Mouse (Mus musculus): ENCODE measurements around the gene Rbp2. TPM values are rescaled to one million over a fixed set of nuclear protein-coding genes. Genes with fewer than 3 reads are reported as not detected.

Gene Rbp2
- polyA plus RNA-seq (2012; ENCODE audit: insufficient read depth, insufficient read length, missing spikeins), result not detected in 2 replicates

DNA sequence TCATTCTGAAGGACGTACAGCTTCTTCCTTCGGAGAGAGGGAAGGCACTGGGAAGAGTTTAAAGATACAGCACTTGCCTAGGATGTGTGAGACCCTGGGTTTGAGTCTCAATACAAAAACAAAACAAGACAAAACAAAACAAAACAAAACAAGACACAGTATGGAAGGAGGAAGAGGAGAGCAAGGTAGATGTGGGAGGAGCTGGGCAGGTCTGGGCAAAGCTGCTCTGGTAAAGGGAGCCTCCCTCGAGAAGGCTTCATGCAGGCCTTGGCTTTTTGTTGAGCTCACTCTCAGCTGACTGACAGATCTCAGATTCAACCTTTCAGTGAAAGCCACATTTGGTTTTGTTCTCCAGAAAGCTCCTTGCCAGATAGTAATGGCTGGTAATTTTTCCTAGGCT is at the start of gene Rbp2:
Rbp2 (plus strand) TSS at position 301 of the 400 bp plus-strand sequence.
- Histone ChIP-seq H3K27ac (ENCODE audit: insufficient read depth, low read depth, low read length) (no peak within 1 kb of the TSS), H3K4me3 (ENCODE audit: insufficient read depth, low read length) (no peak within 1 kb of the TSS), H3K4me1 (ENCODE audit: control insufficient read depth, insufficient read depth, low read length) (no peaks in the 10 kb centered on the region)
- TF ChIP-seq CTCF (IDR thresholded peaks at IDR 0.05; ENCODE audit: low read depth, low read length) (no peak), POLR2A (IDR thresholded peaks at IDR 0.05; ENCODE audit: borderline replicate concordance, low read depth, low read length) (no peak)

DNA sequence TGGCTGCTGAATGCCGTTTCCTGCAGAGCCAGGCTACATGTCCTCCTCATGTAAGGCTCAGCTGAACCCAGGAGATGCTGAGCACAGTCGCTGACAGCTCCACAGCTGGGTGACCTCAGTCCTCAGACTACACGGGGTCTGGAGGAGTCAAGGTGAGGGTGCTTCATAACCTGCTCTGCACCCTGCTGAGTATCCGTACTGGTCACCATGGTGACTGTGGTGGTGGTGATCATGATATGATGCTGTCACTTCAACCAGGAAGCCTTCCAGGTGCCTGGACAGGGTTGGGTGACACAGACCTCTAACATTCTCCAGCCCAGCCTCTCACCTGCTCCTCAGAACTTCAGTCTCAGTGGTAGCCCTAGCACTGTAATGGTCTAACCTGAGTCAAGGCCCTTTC is 48.1 kb upstream of the Rbp2 start:
- H3K4me3 ChIP-seq (ENCODE audit: insufficient read depth, low read length), result no peak overlapping the region
- TF ChIP-seq POLR2A (IDR thresholded peaks at IDR 0.05; ENCODE audit: borderline replicate concordance, low read depth, low read length) (no peak), CTCF (IDR thresholded peaks at IDR 0.05; ENCODE audit: low read depth, low read length) (no peak)
- no peak overlapping the region for H3K27ac ChIP-seq (ENCODE audit: insufficient read depth, low read depth, low read length)
- no peaks in the 10 kb centered on the region for H3K4me1 ChIP-seq (ENCODE audit: control insufficient read depth, insufficient read depth, low read length)

DNA sequence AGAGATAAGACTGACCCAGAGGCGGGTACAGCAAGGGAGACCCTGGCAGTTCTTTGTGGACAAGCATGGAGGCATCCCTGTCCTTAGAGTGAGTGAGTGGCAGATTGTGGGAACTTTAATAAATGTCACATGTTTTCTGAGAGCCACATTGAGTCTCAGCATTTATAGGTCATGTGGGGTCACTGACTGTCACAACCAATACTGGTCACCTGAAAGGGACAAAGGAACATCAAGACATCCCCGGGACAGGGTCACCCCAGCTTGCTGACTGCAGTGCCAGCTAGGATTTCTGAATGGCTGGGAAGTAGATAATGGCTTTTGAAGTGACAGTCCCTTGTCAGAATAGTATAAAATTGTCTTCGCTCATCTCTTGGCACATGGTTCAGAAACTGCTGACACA is 46.8 kb upstream of the Rbp2 start:
- no peak overlapping the region for H3K27ac ChIP-seq (ENCODE audit: insufficient read depth, low read depth, low read length)
- no peak for TF ChIP-seq POLR2A (IDR thresholded peaks at IDR 0.05; ENCODE audit: borderline replicate concordance, low read depth, low read length)
- no peak overlapping the region for H3K4me3 ChIP-seq (ENCODE audit: insufficient read depth, low read length)
- H3K4me1 ChIP-seq (ENCODE audit: control insufficient read depth, insufficient read depth, low read length), result no peaks in the 10 kb centered on the region

DNA sequence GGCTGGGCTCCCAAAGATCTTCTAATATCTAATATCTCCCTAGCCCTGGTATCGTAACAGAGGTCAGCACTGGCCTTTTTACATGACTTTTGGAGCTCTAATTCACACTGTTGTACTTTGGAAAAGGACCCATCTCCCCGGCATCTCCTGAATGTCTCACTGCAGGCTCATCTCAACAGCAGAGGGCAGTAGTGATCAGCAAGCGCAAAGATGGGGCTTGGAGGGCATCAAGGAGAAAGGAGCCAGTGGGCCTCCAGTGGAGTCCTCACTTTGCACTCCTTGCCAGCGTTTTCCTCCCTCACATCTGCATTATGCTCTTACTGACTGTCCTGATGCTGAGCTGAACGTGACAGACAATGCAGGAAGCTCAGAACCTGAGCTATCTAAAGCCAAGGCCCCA is 43.3 kb upstream of the Rbp2 start:
- Histone ChIP-seq H3K4me1 (ENCODE audit: control insufficient read depth, insufficient read depth, low read length) (no peaks in the 10 kb centered on the region), H3K27ac (ENCODE audit: insufficient read depth, low read depth, low read length) (no peak overlapping the region), H3K4me3 (ENCODE audit: insufficient read depth, low read length) (no peak overlapping the region)
- TF ChIP-seq CTCF (IDR thresholded peaks at IDR 0.05; ENCODE audit: low read depth, low read length), result no peak; the same call in 1 of the 2 replicates
- TF ChIP-seq POLR2A (IDR thresholded peaks at IDR 0.05; ENCODE audit: borderline replicate concordance, low read depth, low read length), result no peak

DNA sequence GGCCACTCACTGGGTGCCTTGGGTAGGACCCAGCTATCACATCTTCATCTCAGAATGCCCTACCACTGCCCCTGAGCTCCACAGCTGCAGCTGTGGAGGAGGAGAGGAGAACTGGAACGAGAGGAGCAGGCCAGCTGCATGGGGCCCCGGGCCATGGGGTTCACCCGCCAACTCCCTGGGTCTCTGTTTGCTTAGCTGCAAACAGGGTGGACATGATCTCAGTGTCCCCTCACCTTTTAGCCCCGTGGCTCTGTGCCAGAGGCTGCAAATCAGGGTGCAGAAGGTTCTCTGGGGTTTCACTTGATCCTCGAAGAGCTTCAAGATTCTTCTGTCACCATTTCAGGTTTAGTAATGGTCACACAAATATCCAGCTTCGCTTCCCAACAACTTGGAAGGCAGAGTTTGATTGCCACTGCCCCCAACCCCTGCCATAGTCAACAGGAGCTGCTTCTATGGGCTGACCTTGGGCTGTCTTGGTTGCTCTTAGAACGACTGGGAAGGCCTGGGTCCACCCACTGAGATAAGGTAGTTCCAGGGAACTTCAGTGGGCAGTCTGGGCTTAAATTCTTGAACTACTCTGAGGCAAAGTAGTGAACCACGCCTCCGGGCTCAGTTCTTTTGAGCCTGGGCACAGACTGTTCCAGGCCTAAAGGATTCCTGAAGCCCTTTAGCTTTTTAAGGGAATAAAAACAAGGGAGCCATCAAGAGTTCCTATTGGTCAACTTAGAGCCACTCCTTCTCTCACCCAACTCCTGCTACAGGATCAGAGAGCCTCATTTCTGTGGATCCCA is 40.4 kb upstream of the Rbp2 start:
- Histone ChIP-seq H3K4me1 (ENCODE audit: control insufficient read depth, insufficient read depth, low read length) (no peaks in the 10 kb centered on the region), H3K27ac (ENCODE audit: insufficient read depth, low read depth, low read length) (no peak overlapping the region), H3K4me3 (ENCODE audit: insufficient read depth, low read length) (no peak overlapping the region)
- TF ChIP-seq CTCF (IDR thresholded peaks at IDR 0.05; ENCODE audit: low read depth, low read length) (no peak), POLR2A (IDR thresholded peaks at IDR 0.05; ENCODE audit: borderline replicate concordance, low read depth, low read length) (no peak)

DNA sequence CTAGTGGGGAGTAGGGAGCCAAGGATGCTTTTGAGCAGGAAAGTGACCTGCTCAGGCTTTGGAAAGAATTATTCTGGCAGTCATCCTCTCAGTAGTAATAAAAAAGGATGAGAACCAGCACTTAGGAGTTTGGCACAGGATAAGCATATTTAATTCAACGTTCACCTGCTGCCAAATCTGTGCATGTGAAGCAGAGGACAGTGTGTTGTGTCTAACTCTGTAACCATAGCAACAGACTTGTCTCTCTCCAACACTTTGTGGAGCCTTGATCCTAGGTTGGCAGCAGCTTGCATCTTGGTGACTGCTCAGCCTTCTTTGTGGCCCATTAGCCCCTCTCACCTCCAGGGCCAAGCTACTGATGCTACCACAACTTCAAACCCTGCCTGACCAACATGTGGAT is 34.9 kb upstream of the Rbp2 start:
- no peaks in the 10 kb centered on the region for H3K4me1 ChIP-seq (ENCODE audit: control insufficient read depth, insufficient read depth, low read length)
- TF ChIP-seq CTCF (IDR thresholded peaks at IDR 0.05; ENCODE audit: low read depth, low read length) (no peak), POLR2A (IDR thresholded peaks at IDR 0.05; ENCODE audit: borderline replicate concordance, low read depth, low read length) (no peak)
- no peak overlapping the region for H3K27ac ChIP-seq (ENCODE audit: insufficient read depth, low read depth, low read length)
- no peak overlapping the region for H3K4me3 ChIP-seq (ENCODE audit: insufficient read depth, low read length)

DNA sequence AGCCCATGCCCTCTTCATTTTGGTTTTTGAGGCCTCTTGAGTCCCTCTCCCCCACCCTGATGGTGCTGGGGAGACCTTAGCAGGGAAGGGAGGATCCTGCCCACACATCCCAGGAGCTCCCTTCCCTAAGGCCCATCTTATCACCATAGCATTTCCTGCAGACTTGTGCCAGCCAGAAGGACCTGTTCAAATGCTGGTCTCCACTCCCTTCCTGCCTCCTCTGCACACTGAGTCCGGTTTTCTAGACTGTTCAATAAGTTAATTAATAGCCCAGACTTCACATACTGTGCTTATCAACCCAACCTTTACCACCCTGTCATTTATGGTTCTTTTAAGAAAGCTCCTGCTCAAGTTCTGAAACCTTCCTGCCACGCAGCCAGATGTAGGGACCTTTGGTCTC is 19.2 kb upstream of the Rbp2 start:
- no peaks in the 10 kb centered on the region for H3K4me1 ChIP-seq (ENCODE audit: control insufficient read depth, insufficient read depth, low read length)
- H3K4me3 ChIP-seq (ENCODE audit: insufficient read depth, low read length), result no peak overlapping the region
- no peak overlapping the region for H3K27ac ChIP-seq (ENCODE audit: insufficient read depth, low read depth, low read length)
- TF ChIP-seq POLR2A (IDR thresholded peaks at IDR 0.05; ENCODE audit: borderline replicate concordance, low read depth, low read length) (no peak), CTCF (IDR thresholded peaks at IDR 0.05; ENCODE audit: low read depth, low read length) (no peak)

DNA sequence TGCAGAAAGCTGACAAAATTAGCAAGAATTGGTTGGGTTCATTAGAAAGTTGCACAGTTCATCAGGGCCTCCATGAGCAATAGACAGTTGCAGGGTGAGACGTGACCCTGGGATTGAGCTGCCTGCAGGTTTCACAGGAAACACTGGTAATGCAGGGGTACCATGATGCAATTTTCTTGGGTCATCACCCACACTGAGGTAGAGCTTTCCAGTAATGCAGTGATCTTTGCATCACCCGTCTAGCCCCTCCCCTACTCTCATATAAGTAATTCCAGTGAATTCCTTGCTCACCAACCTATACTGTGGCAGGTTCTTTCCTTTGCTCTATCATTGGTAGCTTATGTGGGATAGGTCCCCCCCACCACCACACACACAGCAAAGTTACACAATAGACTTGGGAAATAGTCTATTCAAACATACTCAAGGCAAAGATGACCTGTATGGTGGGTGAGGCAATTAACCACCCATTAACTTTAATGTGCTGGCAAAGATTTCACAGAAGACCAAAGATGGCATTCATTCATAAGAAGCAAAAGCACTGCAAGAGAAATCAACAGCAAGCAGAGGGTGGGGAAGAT is 5.7 kb upstream of the Rbp2 start:
- H3K4me1 ChIP-seq (ENCODE audit: control insufficient read depth, insufficient read depth, low read length), result no peaks in the 10 kb centered on the region
- TF ChIP-seq POLR2A (IDR thresholded peaks at IDR 0.05; ENCODE audit: borderline replicate concordance, low read depth, low read length) (no peak), CTCF (IDR thresholded peaks at IDR 0.05; ENCODE audit: low read depth, low read length) (no peak)
- H3K4me3 ChIP-seq (ENCODE audit: insufficient read depth, low read length), result no peak overlapping the region
- H3K27ac ChIP-seq (ENCODE audit: insufficient read depth, low read depth, low read length), result no peak overlapping the region

DNA sequence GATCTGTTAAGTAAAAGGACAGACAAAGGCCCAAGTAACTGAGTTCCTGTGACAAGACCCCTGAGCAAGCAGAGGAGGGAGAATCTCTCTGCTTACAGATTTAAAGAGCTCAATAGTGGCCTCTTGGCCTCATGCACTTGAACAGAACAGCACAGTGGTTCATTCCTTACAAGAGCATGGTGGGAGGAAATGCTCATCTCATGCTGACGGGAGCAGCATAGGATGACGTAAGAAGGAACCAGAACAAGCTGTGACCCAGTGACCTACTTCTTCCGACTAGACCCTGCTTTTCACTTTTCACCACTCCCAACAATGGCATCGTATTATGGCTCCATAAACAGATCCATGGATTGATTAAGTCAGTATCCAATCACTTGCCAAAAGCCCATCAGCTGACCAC is 3.7 kb upstream of the Rbp2 start:
- TF ChIP-seq CTCF (IDR thresholded peaks at IDR 0.05; ENCODE audit: low read depth, low read length) (no peak), POLR2A (IDR thresholded peaks at IDR 0.05; ENCODE audit: borderline replicate concordance, low read depth, low read length) (no peak)
- no peak overlapping the region for H3K4me3 ChIP-seq (ENCODE audit: insufficient read depth, low read length)
- H3K27ac ChIP-seq (ENCODE audit: insufficient read depth, low read depth, low read length), result no peak overlapping the region
- H3K4me1 ChIP-seq (ENCODE audit: control insufficient read depth, insufficient read depth, low read length), result no peaks in the 10 kb centered on the region

DNA sequence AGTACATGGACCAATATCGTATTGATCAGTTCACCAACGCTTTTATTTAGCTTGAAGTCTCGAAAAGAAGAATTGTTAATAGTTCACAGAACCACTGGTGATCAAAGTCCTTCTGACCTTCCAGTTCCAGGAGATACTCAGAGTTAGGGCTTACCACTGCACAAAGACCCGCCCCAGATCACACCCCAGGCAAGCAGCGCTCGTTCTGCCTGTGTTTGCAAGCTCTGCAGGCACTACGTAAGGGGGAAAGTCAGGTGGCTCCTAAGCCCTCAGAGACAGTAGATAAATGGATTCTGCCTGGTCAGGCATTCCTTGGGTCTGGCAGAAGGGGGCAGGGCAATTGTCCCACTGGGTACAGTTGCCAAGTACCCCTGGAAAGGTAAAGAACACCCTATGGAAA is 895 bp upstream of the Rbp2 start:
- Histone ChIP-seq H3K27ac (ENCODE audit: insufficient read depth, low read depth, low read length) (no peak overlapping the region), H3K4me3 (ENCODE audit: insufficient read depth, low read length) (no peak overlapping the region), H3K4me1 (ENCODE audit: control insufficient read depth, insufficient read depth, low read length) (no peaks in the 10 kb centered on the region)
- TF ChIP-seq POLR2A (IDR thresholded peaks at IDR 0.05; ENCODE audit: borderline replicate concordance, low read depth, low read length), result no peak
- no peak for TF ChIP-seq CTCF (IDR thresholded peaks at IDR 0.05; ENCODE audit: low read depth, low read length)
